Mouse (Mus musculus): Measurements from ENCODE around the gene Cryl1.

Gene Cryl1

DNA sequence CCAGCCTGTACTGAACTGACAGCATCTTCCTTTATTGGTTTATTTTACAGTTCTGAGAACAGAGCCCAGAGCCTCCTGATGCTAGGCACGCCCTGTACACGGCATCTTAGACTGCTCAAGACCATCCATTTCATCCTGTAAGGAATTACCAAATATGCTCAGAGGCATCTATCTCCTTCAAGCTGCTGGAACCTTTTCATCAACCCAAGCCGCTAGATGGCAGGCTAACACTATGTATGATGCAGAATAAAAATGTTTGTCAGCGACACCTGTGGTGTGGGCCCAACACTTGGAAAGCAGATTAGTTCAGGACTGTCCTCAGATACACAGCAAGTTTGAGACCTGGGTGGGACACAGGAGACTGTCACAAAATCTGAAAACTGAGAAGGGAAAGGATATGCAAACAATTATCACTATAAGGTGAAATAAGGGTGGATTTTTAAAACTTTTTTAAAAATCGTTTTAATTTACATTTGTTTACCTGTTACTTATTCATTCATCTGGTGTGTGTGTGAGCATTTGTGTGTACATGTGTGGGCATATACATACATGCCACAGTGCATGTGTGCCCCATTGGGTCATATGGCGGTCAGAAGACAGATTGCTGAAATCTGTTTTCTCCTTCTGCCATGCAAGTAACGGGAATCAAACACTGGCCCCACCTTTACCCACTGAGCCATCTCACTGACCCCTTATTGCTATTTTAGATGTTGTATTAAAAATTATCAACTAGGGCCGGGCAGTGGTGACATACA is 25.8 kb downstream of the Cryl1 start:
- in situ Hi-C loops (cut with MboI, MseI) = no loop called here

DNA sequence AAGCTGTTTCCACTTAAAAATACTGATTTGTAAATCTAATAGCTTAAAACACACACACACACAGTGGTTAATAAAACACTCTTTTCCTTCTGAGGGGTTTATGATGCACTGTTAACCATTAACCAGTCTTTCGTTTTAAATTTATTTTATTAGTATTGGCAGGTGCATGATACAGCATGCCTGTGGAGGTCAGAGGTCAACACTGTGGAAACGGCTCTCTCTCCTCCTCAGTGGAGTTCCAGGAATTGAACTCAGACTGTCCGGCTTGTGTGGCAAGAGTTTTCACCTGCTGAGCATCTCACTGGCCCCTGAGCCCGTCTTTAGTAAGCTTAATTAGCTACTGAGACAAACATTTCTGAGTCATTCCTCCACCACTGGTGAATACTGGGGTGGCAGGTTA is 31.0 kb downstream of the Cryl1 start:
- in situ Hi-C loops (cut with MboI, MseI) = no loop called here

DNA sequence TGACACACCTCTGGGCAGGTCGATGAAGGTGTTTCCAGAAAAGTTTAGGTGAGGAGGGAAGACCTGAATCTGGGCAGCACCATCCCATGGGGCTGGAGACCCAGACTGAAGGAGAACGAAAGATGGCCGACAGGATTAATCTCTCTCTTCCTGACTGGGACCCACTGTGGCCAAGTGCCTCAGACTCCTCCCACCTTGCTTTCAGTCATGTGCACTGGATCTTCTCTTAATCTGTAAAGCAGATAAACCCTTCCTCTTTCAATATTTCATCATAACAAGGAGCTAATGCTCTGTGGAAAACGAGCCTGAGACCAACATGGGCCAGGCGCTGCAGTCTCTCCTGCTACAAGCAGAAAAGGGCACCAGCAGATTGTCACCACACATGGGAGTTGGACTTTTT is 31.6 kb downstream of the Cryl1 start:
- in situ Hi-C loops (cut with MboI, MseI) = no loop called here

DNA sequence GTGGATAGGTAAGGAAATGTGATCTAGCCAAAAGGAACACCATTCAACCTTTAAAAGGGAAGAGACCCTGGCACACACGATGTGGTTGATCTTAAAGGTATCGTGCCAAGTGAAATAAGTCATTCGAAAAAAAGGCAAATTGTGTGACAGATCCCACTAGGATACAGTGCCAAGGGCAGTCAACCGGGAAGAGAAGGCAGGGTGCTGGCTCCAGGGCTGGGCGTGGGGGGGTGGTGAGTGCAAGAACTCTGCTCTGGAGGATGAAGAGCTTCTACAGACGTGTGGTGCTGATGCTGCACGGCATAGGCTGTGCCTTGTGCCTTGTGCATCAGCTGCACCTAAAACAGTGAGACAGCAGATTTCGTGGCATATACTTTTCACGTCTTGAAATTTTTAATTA is 33.0 kb downstream of the Cryl1 start:
- in situ Hi-C loops (cut with MboI, MseI) = no loop called here

DNA sequence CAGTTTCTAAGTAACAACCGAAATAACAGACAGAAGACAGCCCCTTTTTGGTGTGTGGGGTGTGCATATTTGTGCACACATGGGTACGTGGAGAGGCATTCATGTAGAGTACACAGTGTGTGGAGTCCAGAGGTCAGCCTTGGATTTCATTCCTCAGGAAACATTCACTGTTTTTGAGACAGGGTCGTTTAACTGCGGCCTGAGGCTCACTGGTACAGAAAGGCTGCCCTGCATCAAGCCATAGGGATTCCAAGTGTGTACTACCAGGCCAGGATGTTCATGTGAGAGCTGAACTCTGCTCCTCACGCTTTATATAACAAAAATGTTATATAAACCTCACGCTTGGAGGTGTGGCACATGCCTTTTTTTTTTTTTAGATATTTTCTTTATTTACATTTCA is 34.5 kb downstream of the Cryl1 start:
- in situ Hi-C loops (cut with MboI, MseI) = loop anchor here (5.0 kb wide), 1 partner anchor 257 kb away; no protein-coding TSS in a partner anchor

DNA sequence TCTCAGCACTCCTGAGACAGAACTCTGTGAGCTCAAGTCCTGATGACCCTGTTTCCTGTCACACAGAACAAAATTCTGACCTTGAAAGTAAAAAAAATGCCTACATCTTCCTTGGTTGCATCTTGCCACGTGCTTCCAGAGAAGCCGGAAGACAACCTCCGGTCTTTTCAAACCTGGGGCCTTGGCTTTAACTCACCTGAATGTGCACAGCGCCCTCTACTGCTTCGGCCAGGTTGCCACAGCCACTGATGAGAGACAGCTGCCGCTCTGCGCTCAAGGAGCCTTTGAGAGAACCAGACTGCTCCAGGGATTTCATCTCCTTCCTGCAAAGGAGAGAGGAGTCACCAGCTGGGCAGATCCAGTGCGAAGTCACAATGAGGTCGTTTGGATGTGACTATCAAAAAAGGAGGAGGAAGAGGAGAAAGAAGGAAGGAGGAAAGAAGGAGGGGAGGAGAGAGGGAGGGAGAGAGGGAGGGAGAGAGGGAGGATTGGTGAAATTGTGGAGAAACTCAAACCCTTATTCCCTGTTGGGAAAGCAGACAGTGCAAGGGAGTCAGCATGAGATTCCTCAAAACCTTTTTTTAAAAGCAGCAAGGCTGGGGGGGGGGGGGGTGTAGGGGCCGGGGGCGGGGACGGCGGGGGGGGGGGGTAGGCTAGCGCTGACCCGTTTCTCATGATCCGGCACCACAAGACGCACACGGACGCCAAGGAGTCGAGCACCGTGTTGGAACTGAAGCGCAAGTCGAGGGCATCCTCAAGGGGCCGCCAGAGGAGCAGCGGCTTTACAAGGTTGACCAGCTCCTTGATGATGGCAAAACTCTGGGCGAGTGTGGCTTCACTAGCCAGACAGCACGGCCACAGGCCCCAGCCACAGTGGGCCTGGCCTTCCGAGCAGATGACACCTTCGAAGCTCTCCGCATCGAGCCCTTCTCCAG is 35.3 kb downstream of the Cryl1 start:
- in situ Hi-C loops (cut with MboI, MseI) = loop anchor here (5.0 kb wide), 1 partner anchor 256 kb away; no protein-coding TSS in a partner anchor

DNA sequence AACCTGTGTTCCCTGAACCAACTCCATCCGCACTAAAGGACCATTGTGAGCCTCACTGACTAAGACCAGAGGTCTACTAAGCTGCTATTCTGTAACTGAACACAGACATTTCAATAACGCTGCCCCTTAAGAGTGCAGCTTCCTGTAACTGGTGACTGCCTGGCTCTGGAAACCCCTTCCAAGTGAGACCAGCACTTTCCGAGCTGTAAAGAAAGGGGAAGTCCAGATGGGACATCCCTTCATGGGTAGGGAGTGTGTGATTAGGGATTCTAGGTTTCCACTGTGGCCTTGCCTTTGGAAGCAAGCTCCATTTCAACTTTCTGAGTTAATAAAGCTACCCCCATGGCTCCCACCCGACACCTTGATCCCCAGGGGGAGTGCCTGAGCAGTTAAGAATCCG is 41.3 kb downstream of the Cryl1 start:
- in situ Hi-C loops (cut with MboI, MseI) = no loop called here

DNA sequence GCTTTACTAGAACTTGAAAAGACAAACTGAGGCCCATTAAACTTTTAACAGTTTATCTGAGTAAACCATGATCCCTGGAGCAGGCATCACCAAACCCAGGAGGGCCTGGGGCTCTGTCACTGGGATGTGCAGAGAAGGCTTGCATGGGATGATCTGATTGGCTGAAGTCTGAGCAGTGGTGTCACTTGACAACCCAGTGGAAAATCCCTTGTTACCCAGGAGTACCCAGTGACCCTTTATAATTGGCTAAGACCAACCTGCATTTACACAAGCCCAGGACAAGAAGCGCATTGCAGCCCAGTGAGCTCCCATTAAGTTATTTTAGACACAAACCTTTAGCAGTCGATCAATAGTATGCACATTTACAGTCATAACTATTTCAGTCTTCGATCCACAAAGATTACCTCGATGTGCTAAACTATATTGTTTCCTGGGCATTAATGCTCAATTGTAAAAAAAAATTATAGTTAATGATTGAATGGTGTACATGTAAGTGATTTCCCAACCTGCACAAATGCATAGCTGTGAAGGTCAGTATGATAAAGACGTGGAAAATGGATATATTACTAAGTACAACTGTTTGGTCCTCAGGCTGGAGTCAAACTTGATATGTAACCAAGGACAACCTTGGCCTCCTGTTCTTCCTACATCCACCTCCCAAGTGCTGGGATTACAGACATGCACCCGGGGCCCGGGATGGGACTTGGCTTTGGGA is 46.7 kb downstream of the Cryl1 start:
- in situ Hi-C loops (cut with MboI, MseI) = no loop called here

DNA sequence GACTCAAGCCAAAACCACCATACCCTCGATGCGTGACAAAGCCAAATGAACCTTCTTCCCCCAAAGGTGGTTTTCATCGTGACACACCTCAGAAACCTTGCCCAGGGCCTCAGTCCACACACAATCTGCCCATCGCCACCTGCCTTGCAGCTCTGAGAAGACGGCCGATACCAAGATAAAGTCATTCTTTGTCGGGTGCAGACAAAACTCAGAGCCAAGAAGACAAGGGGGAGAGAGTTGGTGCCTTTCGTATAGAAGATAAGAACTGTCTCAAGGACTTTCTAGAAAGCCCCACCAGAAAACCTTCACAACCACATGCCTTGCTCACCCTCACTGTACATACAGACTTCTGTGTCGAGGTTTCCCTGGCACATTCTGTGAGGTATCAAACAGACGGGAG is 48.4 kb downstream of the Cryl1 start:
- in situ Hi-C loops (cut with MboI, MseI) = no loop called here

DNA sequence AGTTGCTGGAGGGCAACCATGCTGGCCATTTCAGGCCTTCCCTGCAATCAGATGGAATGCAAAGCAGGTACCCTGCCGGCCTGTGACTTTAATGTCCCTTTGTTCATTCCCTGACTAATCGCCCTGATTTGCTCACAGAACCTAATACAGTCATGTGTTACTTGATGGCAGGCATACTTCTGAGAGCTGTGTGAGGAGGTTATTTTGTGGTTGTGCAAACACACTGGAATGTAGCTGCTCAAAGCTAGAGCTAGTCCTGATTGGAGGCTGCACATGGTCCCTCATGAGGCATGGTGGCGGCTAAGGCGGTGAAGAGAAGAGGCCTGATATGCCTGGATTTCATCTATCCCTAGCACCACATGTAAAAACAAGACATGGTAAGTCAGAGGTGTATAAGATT is 50.2 kb downstream of the Cryl1 start:
- in situ Hi-C loops (cut with MboI, MseI) = no loop called here

DNA sequence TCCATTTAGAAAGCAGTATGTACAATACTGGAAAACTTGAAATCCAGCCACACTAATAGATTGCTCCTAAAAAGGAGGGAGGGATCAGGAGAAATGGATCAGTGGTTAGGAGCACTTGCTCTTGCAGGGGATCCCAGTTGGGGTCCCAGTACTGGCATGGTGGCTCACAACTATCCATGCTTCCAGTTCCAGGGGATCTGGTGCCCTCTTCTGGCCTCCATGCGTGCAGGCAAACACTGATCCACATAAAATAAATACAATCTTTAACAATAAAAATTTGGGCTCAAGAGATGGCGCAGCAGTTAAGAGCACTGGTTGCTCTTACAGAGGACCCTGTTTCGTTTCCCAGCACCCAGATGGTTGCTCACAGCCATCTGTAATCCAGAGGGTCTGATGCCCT is 52.2 kb downstream of the Cryl1 start:
- in situ Hi-C loops (cut with MboI, MseI) = no loop called here

DNA sequence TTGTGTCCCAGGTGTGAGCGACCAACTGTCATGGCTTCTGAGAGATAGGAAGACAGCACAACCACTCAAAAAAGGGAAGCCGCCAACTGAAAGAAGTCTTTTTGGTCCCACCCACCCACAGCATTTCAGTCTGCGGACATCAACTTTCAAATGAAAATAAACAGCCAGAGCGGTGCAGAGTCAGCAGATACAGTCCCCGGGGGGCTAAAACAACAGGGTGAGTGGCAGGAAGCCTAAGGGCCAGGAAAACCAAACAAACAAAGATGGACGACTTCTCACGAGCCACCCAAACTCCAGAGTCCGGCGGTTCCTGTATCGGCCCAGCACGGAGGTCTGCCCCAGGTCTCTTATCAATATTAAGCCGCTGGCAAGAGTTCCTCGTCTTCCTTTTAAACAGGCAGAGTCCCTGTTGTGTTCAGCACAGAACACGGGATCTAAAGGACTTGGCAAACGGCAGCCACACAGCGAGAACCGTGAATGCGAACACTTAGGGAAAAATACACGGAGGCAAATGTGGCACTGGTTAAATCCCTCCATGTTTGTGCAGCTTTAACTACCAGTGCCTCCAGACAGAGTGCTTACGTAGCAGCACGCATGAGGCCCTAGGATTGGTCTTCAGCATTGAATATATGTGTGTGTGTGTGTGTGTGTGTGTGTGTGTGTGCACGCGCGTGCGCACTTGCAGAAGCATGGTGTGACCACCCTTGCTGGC is 53.4 kb downstream of the Cryl1 start:
- in situ Hi-C loops (cut with MboI, MseI) = no loop called here

DNA sequence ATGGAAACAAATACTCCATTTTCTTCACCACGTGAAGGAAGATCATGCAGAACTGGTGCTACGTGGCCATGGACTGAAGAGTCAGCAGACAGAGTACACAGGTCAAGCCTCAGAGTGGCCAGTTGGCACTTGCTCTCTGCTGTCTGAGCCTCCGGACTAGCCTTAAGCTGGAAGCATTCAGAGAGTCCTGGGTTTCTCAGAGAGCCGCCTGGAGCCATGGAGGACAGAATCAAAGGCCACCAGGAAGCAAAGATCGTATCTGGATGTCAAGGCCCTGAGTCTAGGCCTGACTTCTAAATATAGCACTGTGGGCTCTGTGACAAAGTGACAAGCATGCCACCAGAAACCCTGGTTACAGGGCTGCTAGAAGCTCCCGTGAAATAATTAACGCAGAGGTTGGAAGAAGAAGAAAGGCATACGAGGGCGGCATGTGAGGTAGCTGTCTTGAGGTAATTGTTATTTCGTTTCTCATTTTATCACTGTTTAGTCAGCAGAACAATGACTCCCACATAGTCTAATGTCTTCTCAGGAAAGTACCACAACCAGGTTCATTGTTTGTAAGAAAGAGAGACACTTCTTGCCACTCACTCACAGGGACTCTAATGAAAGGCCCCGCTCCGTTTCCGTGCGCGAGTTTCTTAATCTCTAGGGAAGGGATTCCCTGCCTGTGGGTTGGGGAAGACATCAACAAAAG is 55.1 kb downstream of the Cryl1 start:
- in situ Hi-C loops (cut with MboI, MseI) = no loop called here

DNA sequence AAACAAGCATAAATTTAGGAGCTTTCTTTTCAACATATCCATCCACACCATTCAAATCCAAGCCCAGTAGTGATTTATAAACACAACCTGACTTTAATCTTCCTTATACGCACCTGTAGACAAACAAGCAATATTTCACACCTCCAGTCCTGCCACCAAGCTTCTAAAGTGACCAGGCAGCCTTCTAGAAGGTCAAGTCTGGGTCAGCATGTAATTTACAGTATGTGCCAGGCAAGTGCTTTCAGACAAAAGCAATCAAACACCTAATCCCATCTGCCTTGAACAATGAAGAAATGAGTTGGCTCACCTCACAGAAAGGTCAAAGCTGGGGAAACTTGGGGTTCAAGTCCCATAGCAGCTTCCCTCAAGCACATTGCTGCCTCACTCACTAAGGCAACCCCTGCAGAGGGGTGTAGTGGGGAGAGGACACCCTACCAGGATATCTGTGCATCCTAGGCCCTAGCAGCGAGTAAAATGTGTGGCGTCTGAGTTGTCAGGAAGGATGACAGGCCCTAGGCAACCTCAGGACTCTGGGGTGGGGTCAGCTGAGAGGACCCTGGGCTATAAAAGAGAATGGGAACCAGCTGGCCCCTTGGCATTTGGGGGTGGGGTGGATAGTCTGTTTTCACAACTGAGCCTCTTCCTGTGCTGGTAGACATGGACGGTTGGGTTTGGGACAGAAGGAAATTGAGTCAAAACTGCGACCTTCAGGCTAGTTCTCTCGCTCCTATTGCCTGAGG is 55.8 kb downstream of the Cryl1 start:
- in situ Hi-C loops (cut with MboI, MseI) = no loop called here

DNA sequence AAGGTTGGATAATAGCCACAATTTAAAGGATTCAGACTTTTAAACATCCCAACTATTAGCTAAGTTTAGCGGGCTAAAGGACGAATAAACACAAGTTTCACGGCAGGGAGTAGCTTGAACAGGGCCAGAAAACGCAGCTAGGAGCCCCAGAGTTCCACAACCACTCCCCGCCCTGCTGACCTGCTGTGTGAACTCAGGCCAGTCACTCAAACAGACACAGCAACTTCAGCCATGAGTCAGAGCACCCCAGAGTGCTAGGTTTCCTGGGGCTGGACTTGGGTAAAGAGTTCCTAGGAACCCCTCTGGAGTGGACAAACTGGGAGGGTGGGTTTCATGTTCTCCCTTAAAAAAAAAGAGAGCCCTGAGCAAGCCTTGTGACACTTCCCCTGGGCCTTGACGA is 59.7 kb downstream of the Cryl1 start:
- in situ Hi-C loops (cut with MboI, MseI) = no loop called here

DNA sequence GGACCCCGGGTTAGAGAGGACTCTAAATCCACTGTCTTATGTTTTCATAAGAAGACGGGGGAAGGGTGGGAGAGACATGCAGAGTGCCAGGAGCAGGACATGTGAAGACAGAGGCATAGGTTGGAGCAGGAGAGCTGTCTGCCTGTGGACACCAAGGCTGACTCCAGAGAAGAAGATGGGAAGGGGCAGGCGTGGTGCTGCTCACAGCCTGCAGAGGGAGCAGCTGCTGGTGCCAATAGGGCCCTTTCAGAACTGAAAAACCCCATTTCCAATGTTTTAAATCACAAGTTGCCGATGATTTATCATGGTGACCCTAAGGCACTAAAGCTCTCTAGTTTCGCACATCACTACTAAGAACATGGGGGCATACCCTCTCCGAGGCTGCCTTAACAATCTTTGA is 63.5 kb downstream of the Cryl1 start:
- in situ Hi-C loops (cut with MboI, MseI) = no loop called here

DNA sequence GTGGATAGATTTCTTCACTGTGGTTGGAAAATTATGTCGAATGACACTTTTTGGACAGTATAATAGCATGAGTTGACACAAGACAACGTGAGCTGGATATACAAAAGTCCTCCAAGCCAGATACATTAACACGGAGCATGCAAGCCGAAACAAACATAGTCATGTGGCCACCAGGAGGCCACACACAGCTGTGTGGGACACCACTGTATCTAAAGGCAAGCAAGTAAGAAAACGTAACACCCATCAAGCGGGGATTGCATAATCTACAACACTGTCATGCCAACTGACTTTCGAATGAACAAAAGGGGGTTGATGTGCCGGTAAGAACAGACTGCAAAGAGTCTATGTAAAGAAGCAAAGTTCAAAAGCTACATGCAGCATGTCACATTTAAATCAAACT is 65.8 kb downstream of the Cryl1 start:
- in situ Hi-C loops (cut with MboI, MseI) = no loop called here

DNA sequence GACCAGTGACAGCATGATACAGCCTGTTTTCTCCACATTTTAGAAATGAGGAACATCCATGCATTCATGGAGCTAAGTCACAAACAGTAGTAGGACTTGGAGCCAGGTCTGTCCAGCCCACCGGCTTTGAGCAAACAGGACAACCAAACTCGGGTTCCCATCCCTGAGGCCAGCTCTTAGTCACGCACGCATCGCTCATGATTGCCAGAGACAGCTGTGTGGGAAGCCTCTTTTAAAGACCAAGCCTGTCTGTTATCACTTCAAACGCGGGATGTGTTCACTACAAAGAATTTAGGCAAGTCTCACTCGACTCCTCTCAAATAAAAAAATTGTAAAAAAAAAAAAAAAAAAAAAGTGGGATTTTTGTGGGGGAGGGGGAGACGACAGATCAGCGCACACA is 67.2 kb downstream of the Cryl1 start:
- in situ Hi-C loops (cut with MboI, MseI) = no loop called here

DNA sequence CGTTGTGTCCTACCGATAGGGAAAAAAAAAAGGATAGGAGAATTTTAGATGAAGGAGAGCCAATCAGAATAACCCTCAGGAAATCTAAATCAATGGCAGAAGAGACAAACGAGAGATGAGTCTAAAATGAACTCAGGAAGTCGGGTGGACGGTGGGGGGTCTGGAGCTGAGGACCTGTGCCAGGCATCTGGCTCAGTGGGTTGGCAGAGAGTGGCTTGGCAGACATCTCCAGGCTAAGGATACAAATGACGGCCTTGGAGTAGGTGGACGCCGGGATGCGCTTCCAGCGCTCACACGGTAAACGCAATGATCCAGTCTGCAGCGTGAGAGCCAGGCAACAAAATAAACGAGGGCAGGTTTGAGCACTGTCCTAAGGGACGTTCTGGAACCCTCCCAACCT is 68.7 kb downstream of the Cryl1 start:
- in situ Hi-C loops (cut with MboI, MseI) = no loop called here

DNA sequence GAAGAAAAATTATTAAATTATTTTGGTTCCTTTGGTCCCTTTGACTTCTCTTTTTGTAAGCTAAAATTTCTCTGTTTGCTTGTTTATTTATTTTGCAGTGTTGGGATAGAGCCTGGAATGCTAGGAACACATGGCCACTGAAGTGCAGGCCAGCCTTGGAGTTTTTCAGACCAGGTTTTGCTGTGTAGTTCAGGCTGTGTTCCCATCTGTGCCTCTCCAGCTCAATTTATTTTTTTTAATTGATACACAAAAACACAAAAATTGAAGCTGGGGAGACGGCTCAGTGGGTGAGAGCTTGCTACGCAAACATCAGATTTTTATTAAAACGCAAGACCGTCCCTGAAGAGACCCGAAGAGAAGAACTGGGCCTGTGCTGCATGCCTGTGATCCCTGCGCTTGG is 71.6 kb downstream of the Cryl1 start:
- in situ Hi-C loops (cut with MboI, MseI) = no loop called here
